Mouse (Mus musculus): Measurements from ENCODE around the gene Hs3st2.

DNA sequence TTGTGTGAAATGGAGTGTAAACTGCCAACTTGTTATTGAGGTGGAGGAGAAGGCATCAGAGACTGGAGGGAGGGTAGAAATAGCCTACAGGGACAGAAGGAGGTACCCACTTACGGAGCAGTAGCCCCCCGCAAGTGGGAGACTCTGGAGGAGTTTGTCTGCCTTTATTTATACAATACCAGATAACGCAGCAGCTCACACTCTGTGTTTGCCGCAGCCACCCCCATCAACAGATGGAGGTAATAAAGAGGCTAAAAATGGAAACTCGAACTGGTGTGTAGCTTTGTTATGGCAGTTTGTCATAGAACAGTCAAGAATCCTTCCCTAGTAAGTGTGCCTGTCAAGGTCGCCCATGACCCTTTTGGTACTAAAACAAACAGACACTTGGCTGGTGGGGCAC lies 16.2 kb upstream of the Hs3st2 start:
- TF ChIP-seq POLR2A (IDR thresholded peaks at IDR 0.05; ENCODE audit: borderline replicate concordance, control insufficient read depth, low read depth, low read length) (no peak), CTCF (IDR thresholded peaks at IDR 0.05; ENCODE audit: control insufficient read depth, insufficient read depth, low read length) (no peak)

Measured in bone marrow, adult 2 months (tissue).